Mouse (Mus musculus) naive thymus-derived CD4-positive, alpha-beta T cell, adult 2 months (primary cell): ENCODE measurements at regions not wholly inside any gene's neighbourhood (a gene's known extent, or its start where the extent isn't known, plus 50 kb on each side); places are given as distances from the start of the nearest gene placed in this dataset.

Experiments
- DNase-seq: peaks from one replicate; pipeline ENCODE4 v3.0.0-alpha.2; 2011; ENCODE audit warnings: low read depth

GRCm38 (mm10) chr13:92986719-92987553, 142.4 kb downstream of the Mtx3 start:
- DNase-seq, result peak; percentile 84

- no peak for DNase-seq
These were observed 143.1 kb downstream of the Mtx3 start for GRCm38 (mm10) chr13:92987691-92988090.

DNA sequence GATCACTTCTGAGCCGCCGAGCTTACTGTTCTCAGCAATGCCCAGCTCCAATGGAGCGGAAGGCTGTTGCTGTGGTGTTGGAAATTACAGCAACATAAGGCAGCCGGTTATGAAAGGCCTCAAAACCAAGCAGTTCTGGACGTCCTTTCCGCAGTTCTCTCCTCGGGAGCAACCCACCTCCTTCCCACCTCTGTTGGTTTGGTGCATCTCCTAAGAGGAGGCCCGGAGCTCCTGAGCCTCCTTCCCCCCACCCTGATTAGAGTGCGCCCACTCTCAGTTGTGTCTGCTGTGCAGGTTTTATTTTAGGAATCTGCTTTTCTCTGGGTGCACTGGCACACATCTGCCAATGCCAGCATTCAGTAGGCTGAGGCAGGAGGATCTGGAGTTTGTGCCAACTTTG, 144.0 kb downstream of the Mtx3 start:
- DNase-seq, result no peak

- no peak for DNase-seq
These were observed 146.0 kb downstream of the Mtx3 start for GRCm38 (mm10) chr13:92990316-92991206.
